Mouse (Mus musculus): ENCODE measurements at regions not wholly inside any gene's neighbourhood (a gene's known extent, or its start where the extent isn't known, plus 50 kb on each side); places are given as distances from the start of the nearest gene placed in this dataset.

DNA sequence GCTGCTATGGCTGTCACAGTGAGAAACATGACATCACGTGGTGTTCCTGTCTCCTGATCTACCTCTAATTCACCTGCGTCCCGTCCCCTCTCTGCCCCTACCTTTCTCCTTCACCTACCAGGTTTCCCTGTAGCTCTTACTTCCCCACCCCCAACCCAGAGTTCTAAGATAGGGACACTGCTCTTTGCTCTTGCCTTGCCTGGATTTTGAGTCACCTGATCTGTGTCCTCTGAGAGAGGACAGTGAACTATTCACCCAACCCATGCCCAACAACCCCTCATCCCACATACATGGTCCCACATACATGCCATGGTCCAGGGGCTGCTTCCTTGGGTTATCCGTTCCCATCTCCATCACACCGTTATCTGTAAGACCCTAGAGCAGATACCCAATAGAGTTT is 288.6 kb downstream of the Cog6 start:
- Histone ChIP-seq H3K4me2 (replicated peaks; ENCODE audit: low read depth) (no peak overlapping the region), H3K9ac (ENCODE audit: low read depth, low read length) (no peak overlapping the region), H3K27ac (ENCODE audit: low read depth, low read length) (no peak overlapping the region), H3K36me3 (ENCODE audit: control insufficient read depth, insufficient read depth) (no peaks in the 10 kb centered on the region), H3K27me3 (replicated peaks; ENCODE audit: control insufficient read depth, insufficient read depth, low read length) (no peaks in the 10 kb centered on the region), H3K9me3 (ENCODE audit: control insufficient read depth) (no peaks in the 10 kb centered on the region), H3K4me1 (replicated peaks; ENCODE audit: control insufficient read depth, insufficient read depth, low read length) (no peaks in the 10 kb centered on the region), H3K4me3 (ENCODE audit: low read depth, low read length) (no peak overlapping the region)
- ATAC-seq = no peak
- WGBS = 87% methylated on average over 5 of the region's 5 CpGs
- no peak for TF ChIP-seq CTCF (IDR thresholded peaks at IDR 0.05; ENCODE audit: low read depth)

DNA sequence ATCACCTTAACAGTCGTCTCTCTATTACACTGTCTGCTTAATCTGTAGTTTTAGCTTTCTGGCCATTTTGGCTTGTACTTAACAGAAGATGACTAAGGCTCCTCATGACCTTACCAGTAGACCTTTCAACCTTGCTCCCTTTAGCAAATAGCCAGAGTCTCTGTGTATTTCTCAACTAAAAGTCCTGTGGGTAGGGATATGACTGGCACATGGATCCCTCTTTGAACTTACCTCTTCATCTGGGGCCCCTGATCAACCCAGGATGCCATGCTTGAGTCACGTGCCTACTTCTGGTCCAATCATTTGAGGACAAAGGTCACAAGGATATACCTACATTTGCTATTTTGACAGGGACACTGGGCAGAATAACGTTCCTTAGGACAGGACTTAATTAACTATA is 292.7 kb downstream of the Cog6 start:
- TF ChIP-seq CTCF (IDR thresholded peaks at IDR 0.05; ENCODE audit: low read depth) = no peak
- Histone ChIP-seq H3K4me1 (replicated peaks; ENCODE audit: control insufficient read depth, insufficient read depth, low read length) (no peaks in the 10 kb centered on the region), H3K27me3 (replicated peaks; ENCODE audit: control insufficient read depth, insufficient read depth, low read length) (no peaks in the 10 kb centered on the region), H3K9ac (ENCODE audit: low read depth, low read length) (no peak overlapping the region), H3K4me3 (ENCODE audit: low read depth, low read length) (no peak overlapping the region), H3K36me3 (ENCODE audit: control insufficient read depth, insufficient read depth) (no peaks in the 10 kb centered on the region), H3K9me3 (ENCODE audit: control insufficient read depth) (no peaks in the 10 kb centered on the region), H3K27ac (ENCODE audit: low read depth, low read length) (no peak overlapping the region), H3K4me2 (replicated peaks; ENCODE audit: low read depth) (no peak overlapping the region)
- WGBS = 66% methylated on average over 3 of the region's 3 CpGs
- no peak for ATAC-seq

DNA sequence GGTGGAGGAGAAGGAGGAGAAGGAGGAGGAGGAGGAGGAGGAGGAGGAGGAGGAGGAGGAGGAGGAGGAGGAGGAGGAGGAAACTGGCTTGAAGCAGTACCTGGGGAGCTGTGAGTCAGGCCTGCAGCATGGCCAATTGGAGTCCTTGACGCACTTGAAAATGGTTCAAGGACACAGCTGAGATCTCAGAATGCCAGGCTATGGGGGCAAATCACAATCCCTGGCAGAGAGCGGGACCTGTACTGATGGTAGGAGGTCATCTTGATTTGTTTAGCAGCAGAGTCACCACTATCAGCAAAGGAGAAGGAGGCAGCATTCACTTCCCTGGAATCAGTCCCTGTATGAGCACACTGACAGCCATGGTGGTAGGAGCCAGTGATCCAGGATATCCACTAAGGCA is 294.1 kb downstream of the Cog6 start:
- H3K27ac ChIP-seq (ENCODE audit: low read depth, low read length) = no peak overlapping the region
- no peak for TF ChIP-seq CTCF (IDR thresholded peaks at IDR 0.05; ENCODE audit: low read depth)
- WGBS = 93% methylated on average over 2 of the region's 2 CpGs
- H3K27me3 ChIP-seq (replicated peaks; ENCODE audit: control insufficient read depth, insufficient read depth, low read length) = no peaks in the 10 kb centered on the region
- H3K36me3 ChIP-seq (ENCODE audit: control insufficient read depth, insufficient read depth) = no peaks in the 10 kb centered on the region
- no peak overlapping the region for H3K4me3 ChIP-seq (ENCODE audit: low read depth, low read length)
- H3K9ac ChIP-seq (ENCODE audit: low read depth, low read length) = no peak overlapping the region
- no peaks in the 10 kb centered on the region for H3K9me3 ChIP-seq (ENCODE audit: control insufficient read depth)
- no peak overlapping the region for H3K4me2 ChIP-seq (replicated peaks; ENCODE audit: low read depth)
- no peaks in the 10 kb centered on the region for H3K4me1 ChIP-seq (replicated peaks; ENCODE audit: control insufficient read depth, insufficient read depth, low read length)
- ATAC-seq = no peak

DNA sequence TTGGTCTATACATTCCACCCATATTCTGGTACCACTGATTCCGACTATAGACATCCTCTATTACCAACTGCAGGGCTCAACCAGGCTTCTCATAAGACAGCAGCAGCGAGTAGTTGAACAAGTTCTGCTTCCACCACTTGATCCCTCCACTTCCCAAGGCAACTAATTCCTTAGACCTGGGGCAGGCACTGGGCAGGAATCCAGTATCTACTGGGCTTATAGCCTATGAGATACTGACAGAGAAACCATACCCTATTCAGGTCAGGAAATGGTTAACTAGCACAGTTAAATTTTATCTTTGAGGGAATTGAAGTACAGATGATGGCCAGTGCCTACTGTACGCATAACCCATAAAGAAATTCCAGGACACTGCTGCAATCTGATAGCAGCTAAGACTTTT is 297.9 kb downstream of the Cog6 start:
- Histone ChIP-seq H3K27me3 (replicated peaks; ENCODE audit: control insufficient read depth, insufficient read depth, low read length) (no peaks in the 10 kb centered on the region), H3K9me3 (ENCODE audit: control insufficient read depth) (no peaks in the 10 kb centered on the region), H3K4me1 (replicated peaks; ENCODE audit: control insufficient read depth, insufficient read depth, low read length) (no peaks in the 10 kb centered on the region), H3K36me3 (ENCODE audit: control insufficient read depth, insufficient read depth) (no peaks in the 10 kb centered on the region), H3K4me2 (replicated peaks; ENCODE audit: low read depth) (no peak overlapping the region), H3K4me3 (ENCODE audit: low read depth, low read length) (no peak overlapping the region), H3K9ac (ENCODE audit: low read depth, low read length) (no peak overlapping the region), H3K27ac (ENCODE audit: low read depth, low read length) (no peak overlapping the region)
- no peak for TF ChIP-seq CTCF (IDR thresholded peaks at IDR 0.05; ENCODE audit: low read depth)
- 63% methylated on average over 3 of the region's 3 CpGs for WGBS
- no peak for ATAC-seq

DNA sequence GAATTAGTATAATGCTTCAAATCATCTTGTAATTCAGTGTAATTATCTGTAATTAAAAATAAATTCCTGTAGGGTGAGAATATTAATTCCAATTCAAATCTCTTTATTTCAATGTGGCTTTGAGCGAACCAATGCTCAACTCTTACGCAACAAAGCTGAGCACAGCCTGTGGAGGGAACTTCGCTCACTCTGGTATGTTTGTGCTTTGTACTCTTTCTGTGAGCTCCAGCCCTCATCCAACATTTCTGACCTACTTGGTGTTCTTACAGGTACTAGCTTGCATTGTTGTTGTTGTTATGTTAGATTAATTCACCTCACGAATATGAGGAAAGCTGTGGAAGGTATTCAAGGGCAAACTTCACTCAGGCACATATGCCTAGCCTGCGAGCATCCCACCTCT is 299.7 kb downstream of the Cog6 start:
- ATAC-seq = no peak
- Histone ChIP-seq H3K9me3 (ENCODE audit: control insufficient read depth) (no peaks in the 10 kb centered on the region), H3K4me1 (replicated peaks; ENCODE audit: control insufficient read depth, insufficient read depth, low read length) (no peaks in the 10 kb centered on the region), H3K4me3 (ENCODE audit: low read depth, low read length) (no peak overlapping the region), H3K36me3 (ENCODE audit: control insufficient read depth, insufficient read depth) (no peaks in the 10 kb centered on the region), H3K27ac (ENCODE audit: low read depth, low read length) (no peak overlapping the region), H3K27me3 (replicated peaks; ENCODE audit: control insufficient read depth, insufficient read depth, low read length) (no peaks in the 10 kb centered on the region), H3K4me2 (replicated peaks; ENCODE audit: low read depth) (no peak overlapping the region), H3K9ac (ENCODE audit: low read depth, low read length) (no peak overlapping the region)
- WGBS = 83% methylated on average over 5 of the region's 5 CpGs
- no peak for TF ChIP-seq CTCF (IDR thresholded peaks at IDR 0.05; ENCODE audit: low read depth)

DNA sequence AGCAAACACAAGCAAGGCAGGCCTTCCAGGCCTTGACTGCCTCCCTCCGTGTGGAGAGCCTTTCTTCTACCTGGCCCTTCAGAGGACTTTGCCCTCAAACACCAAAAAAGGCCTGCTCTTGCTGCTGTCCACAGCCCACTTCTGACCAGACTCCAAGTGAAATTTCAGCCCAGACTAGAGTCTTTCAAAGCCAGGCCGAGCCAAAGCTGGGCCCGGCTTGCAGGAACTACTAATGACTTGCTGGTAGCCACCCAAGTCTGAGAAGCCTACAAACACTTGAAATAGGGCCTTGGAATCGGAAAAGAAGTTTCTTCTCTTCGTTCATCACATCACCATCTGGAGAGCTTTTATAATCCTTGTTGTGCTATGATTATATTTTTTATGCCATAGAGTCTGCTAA is 304.9 kb downstream of the Cog6 start:
- H3K27ac ChIP-seq (ENCODE audit: low read depth, low read length) = no peak overlapping the region
- H3K27me3 ChIP-seq (replicated peaks; ENCODE audit: control insufficient read depth, insufficient read depth, low read length) = no peaks in the 10 kb centered on the region
- no peaks in the 10 kb centered on the region for H3K9me3 ChIP-seq (ENCODE audit: control insufficient read depth)
- H3K4me1 ChIP-seq (replicated peaks; ENCODE audit: control insufficient read depth, insufficient read depth, low read length) = no peaks in the 10 kb centered on the region
- no peak for ATAC-seq
- H3K9ac ChIP-seq (ENCODE audit: low read depth, low read length) = no peak overlapping the region
- H3K4me2 ChIP-seq (replicated peaks; ENCODE audit: low read depth) = no peak overlapping the region
- WGBS = 83% methylated on average over 5 of the region's 5 CpGs
- H3K36me3 ChIP-seq (ENCODE audit: control insufficient read depth, insufficient read depth) = no peaks in the 10 kb centered on the region
- TF ChIP-seq CTCF (IDR thresholded peaks at IDR 0.05; ENCODE audit: low read depth) = no peak
- H3K4me3 ChIP-seq (ENCODE audit: low read depth, low read length) = no peak overlapping the region

DNA sequence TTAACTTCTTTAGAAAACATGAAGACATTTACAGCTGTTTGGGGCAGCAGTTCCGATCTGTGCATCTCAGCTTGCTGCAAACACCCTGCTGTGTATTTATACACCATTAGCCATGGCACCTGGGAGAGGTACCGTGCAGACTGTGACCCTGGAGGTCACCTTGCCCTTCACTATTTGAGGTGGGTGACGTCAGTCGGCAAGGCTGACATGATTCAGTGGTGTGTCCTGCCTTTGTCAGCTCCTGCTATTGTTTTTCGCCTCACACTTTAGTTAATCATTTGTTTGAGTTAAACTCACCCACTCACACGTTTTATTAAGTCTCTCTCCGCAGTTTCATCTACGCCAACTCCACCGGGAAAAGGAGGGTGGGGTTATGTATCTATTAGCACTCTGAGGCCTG is 305.9 kb downstream of the Cog6 start:
- Histone ChIP-seq H3K4me3 (ENCODE audit: low read depth, low read length) (no peak overlapping the region), H3K27me3 (replicated peaks; ENCODE audit: control insufficient read depth, insufficient read depth, low read length) (no peaks in the 10 kb centered on the region), H3K9ac (ENCODE audit: low read depth, low read length) (no peak overlapping the region), H3K36me3 (ENCODE audit: control insufficient read depth, insufficient read depth) (no peaks in the 10 kb centered on the region), H3K9me3 (ENCODE audit: control insufficient read depth) (no peaks in the 10 kb centered on the region), H3K4me2 (replicated peaks; ENCODE audit: low read depth) (no peak overlapping the region), H3K27ac (ENCODE audit: low read depth, low read length) (no peak overlapping the region), H3K4me1 (replicated peaks; ENCODE audit: control insufficient read depth, insufficient read depth, low read length) (no peaks in the 10 kb centered on the region)
- 42% methylated on average over 9 of the region's 9 CpGs for WGBS
- no peak for TF ChIP-seq CTCF (IDR thresholded peaks at IDR 0.05; ENCODE audit: low read depth)
- ATAC-seq = no peak
